Mouse (Mus musculus): ENCODE results near the gene Phf12. TPM values are rescaled to one million over a fixed set of nuclear protein-coding genes. Genes with fewer than 3 reads are reported as not detected.

Phf12 gene
- polyA plus RNA-seq, 1 experiment from 2014 or later, result 19.0 TPM

GRCm38 (mm10) chr11:78053078-78053477, 70.5 kb downstream of the Phf12 start:
- H3K9ac ChIP-seq (replicated peaks; ENCODE audit: low read depth, low read length), result no peak overlapping the region
- 93% methylated on average over 8 of the region's 8 CpGs for WGBS

GRCm38 (mm10) chr11:78056946-78057345, 74.4 kb downstream of the Phf12 start:
- 92% methylated on average over 8 of the region's 8 CpGs for WGBS
- Histone ChIP-seq H3K4me3 (ENCODE audit: low read depth, low read length) (no peak overlapping the region), H3K9ac (replicated peaks; ENCODE audit: low read depth, low read length) (no peak overlapping the region), H3K36me3 (ENCODE audit: control insufficient read depth, insufficient read depth, low read length) (peaks cover 42% of the 10 kb centered on the region), H3K27me3 (ENCODE audit: control insufficient read depth, insufficient read depth, low read length) (no peaks in the 10 kb centered on the region), H3K27ac (ENCODE audit: low read depth, low read length) (no peak overlapping the region), H3K4me2 (ENCODE audit: low read depth, low read length) (no peak overlapping the region), H3K9me3 (ENCODE audit: control insufficient read depth, low read length) (no peaks in the 10 kb centered on the region), H3K4me1 (ENCODE audit: control insufficient read depth, insufficient read depth, low read length) (no peaks in the 10 kb centered on the region)
- no peak for ATAC-seq (ENCODE audit: low read depth)

More at GRCm38 (mm10) chr11:78053078-78053477, 70.5 kb downstream of the Phf12 start:
- Histone ChIP-seq H3K9me3 (ENCODE audit: control insufficient read depth, low read length) (no peaks in the 10 kb centered on the region), H3K27me3 (ENCODE audit: control insufficient read depth, insufficient read depth, low read length) (no peaks in the 10 kb centered on the region), H3K36me3 (ENCODE audit: control insufficient read depth, insufficient read depth, low read length) (peaks cover 38% of the 10 kb centered on the region), H3K4me1 (ENCODE audit: control insufficient read depth, insufficient read depth, low read length) (no peaks in the 10 kb centered on the region), H3K27ac (ENCODE audit: low read depth, low read length) (no peak overlapping the region), H3K4me2 (ENCODE audit: low read depth, low read length) (no peak overlapping the region), H3K4me3 (ENCODE audit: low read depth, low read length) (no peak overlapping the region)
- no peak for ATAC-seq (ENCODE audit: low read depth)

GRCm38 (mm10) chr11:78059833-78060757, 77.5 kb downstream of the Phf12 start:
- Histone ChIP-seq H3K4me3 (ENCODE audit: low read depth, low read length) (no peak overlapping the region), H3K27me3 (ENCODE audit: control insufficient read depth, insufficient read depth, low read length) (no peaks in the 10 kb centered on the region), H3K4me1 (ENCODE audit: control insufficient read depth, insufficient read depth, low read length) (no peaks in the 10 kb centered on the region), H3K9me3 (ENCODE audit: control insufficient read depth, low read length) (no peaks in the 10 kb centered on the region), H3K4me2 (ENCODE audit: low read depth, low read length) (no peak overlapping the region), H3K9ac (replicated peaks; ENCODE audit: low read depth, low read length) (no peak overlapping the region), H3K36me3 (ENCODE audit: control insufficient read depth, insufficient read depth, low read length) (peaks cover 29% of the 10 kb centered on the region), H3K27ac (ENCODE audit: low read depth, low read length) (no peak overlapping the region)
- 60% methylated on average over 9 of the region's 9 CpGs for WGBS
- peak; percentile 77; the same call in 1 of the 2 replicates for ATAC-seq (ENCODE audit: low read depth)

- Histone ChIP-seq H3K27me3 (ENCODE audit: control insufficient read depth, insufficient read depth, low read length) (no peaks in the 10 kb centered on the region), H3K27ac (ENCODE audit: low read depth, low read length) (no peak overlapping the region), H3K9me3 (ENCODE audit: control insufficient read depth, low read length) (no peaks in the 10 kb centered on the region), H3K4me1 (ENCODE audit: control insufficient read depth, insufficient read depth, low read length) (no peaks in the 10 kb centered on the region), H3K9ac (replicated peaks; ENCODE audit: low read depth, low read length) (no peak overlapping the region), H3K36me3 (ENCODE audit: control insufficient read depth, insufficient read depth, low read length) (peaks cover 15% of the 10 kb centered on the region; the same call in 1 of the 2 replicates), H3K4me2 (ENCODE audit: low read depth, low read length) (no peak overlapping the region), H3K4me3 (ENCODE audit: low read depth, low read length) (no peak overlapping the region)
- 88% methylated on average over 1 of the region's 1 CpGs for WGBS
- no peak for ATAC-seq (ENCODE audit: low read depth)
These were observed 80.0 kb downstream of the Phf12 start for GRCm38 (mm10) chr11:78062563-78062962.

- no peak overlapping the region for H3K9ac ChIP-seq (replicated peaks; ENCODE audit: low read depth, low read length)
- no peaks in the 10 kb centered on the region for H3K4me1 ChIP-seq (ENCODE audit: control insufficient read depth, insufficient read depth, low read length)
- H3K36me3 ChIP-seq (ENCODE audit: control insufficient read depth, insufficient read depth, low read length), result no peaks in the 10 kb centered on the region
- no peak overlapping the region for H3K4me3 ChIP-seq (ENCODE audit: low read depth, low read length)
- no peak overlapping the region for H3K27ac ChIP-seq (ENCODE audit: low read depth, low read length)
- no peaks in the 10 kb centered on the region for H3K27me3 ChIP-seq (ENCODE audit: control insufficient read depth, insufficient read depth, low read length)
- no peak overlapping the region for H3K4me2 ChIP-seq (ENCODE audit: low read depth, low read length)
- WGBS, result 56% methylated on average over 2 of the region's 2 CpGs
- ATAC-seq (ENCODE audit: low read depth), result no peak
- H3K9me3 ChIP-seq (ENCODE audit: control insufficient read depth, low read length), result no peaks in the 10 kb centered on the region
These were observed 83.4 kb downstream of the Phf12 start for GRCm38 (mm10) chr11:78065906-78066305.

GRCm38 (mm10) chr11:78066641-78067040, 84.1 kb downstream of the Phf12 start:
- ATAC-seq (ENCODE audit: low read depth), result no peak
- Histone ChIP-seq H3K36me3 (ENCODE audit: control insufficient read depth, insufficient read depth, low read length) (no peaks in the 10 kb centered on the region), H3K9ac (replicated peaks; ENCODE audit: low read depth, low read length) (no peak overlapping the region), H3K9me3 (ENCODE audit: control insufficient read depth, low read length) (no peaks in the 10 kb centered on the region), H3K27ac (ENCODE audit: low read depth, low read length) (no peak overlapping the region), H3K4me3 (ENCODE audit: low read depth, low read length) (no peak overlapping the region), H3K27me3 (ENCODE audit: control insufficient read depth, insufficient read depth, low read length) (no peaks in the 10 kb centered on the region), H3K4me1 (ENCODE audit: control insufficient read depth, insufficient read depth, low read length) (no peaks in the 10 kb centered on the region), H3K4me2 (ENCODE audit: low read depth, low read length) (no peak overlapping the region)
- WGBS, result 60% methylated on average over 2 of the region's 2 CpGs

GRCm38 (mm10) chr11:78067566-78067965, 85.0 kb downstream of the Phf12 start:
- Histone ChIP-seq H3K4me3 (ENCODE audit: low read depth, low read length) (no peak overlapping the region), H3K27ac (ENCODE audit: low read depth, low read length) (no peak overlapping the region), H3K4me2 (ENCODE audit: low read depth, low read length) (no peak overlapping the region), H3K9ac (replicated peaks; ENCODE audit: low read depth, low read length) (no peak overlapping the region), H3K9me3 (ENCODE audit: control insufficient read depth, low read length) (no peaks in the 10 kb centered on the region), H3K27me3 (ENCODE audit: control insufficient read depth, insufficient read depth, low read length) (no peaks in the 10 kb centered on the region), H3K36me3 (ENCODE audit: control insufficient read depth, insufficient read depth, low read length) (peaks cover 7% of the 10 kb centered on the region; the same call in 1 of the 2 replicates), H3K4me1 (ENCODE audit: control insufficient read depth, insufficient read depth, low read length) (no peaks in the 10 kb centered on the region)
- ATAC-seq (ENCODE audit: low read depth), result no peak
- WGBS, result 73% methylated on average over 5 of the region's 5 CpGs

- H3K4me2 ChIP-seq (ENCODE audit: low read depth, low read length), result no peak overlapping the region
- peaks cover 22% of the 10 kb centered on the region for H3K36me3 ChIP-seq (ENCODE audit: control insufficient read depth, insufficient read depth, low read length)
- H3K27me3 ChIP-seq (ENCODE audit: control insufficient read depth, insufficient read depth, low read length), result no peaks in the 10 kb centered on the region
- ATAC-seq (ENCODE audit: low read depth), result no peak
- no peak overlapping the region for H3K27ac ChIP-seq (ENCODE audit: low read depth, low read length)
- H3K4me3 ChIP-seq (ENCODE audit: low read depth, low read length), result no peak overlapping the region
- H3K4me1 ChIP-seq (ENCODE audit: control insufficient read depth, insufficient read depth, low read length), result no peaks in the 10 kb centered on the region
- H3K9me3 ChIP-seq (ENCODE audit: control insufficient read depth, low read length), result no peaks in the 10 kb centered on the region
- no peak overlapping the region for H3K9ac ChIP-seq (replicated peaks; ENCODE audit: low read depth, low read length)
- WGBS, result 83% methylated on average over 5 of the region's 5 CpGs
These were observed 86.6 kb downstream of the Phf12 start for GRCm38 (mm10) chr11:78069130-78069529.

- Histone ChIP-seq H3K9ac (replicated peaks; ENCODE audit: low read depth, low read length) (no peak overlapping the region), H3K27ac (ENCODE audit: low read depth, low read length) (no peak overlapping the region), H3K4me2 (ENCODE audit: low read depth, low read length) (no peak overlapping the region), H3K4me1 (ENCODE audit: control insufficient read depth, insufficient read depth, low read length) (no peaks in the 10 kb centered on the region), H3K27me3 (ENCODE audit: control insufficient read depth, insufficient read depth, low read length) (no peaks in the 10 kb centered on the region), H3K36me3 (ENCODE audit: control insufficient read depth, insufficient read depth, low read length) (peaks cover 28% of the 10 kb centered on the region), H3K9me3 (ENCODE audit: control insufficient read depth, low read length) (no peaks in the 10 kb centered on the region), H3K4me3 (ENCODE audit: low read depth, low read length) (no peak overlapping the region)
- 85% methylated on average over 6 of the region's 6 CpGs for WGBS
- no peak for ATAC-seq (ENCODE audit: low read depth)
These were observed 87.1 kb downstream of the Phf12 start for GRCm38 (mm10) chr11:78069646-78070045.

Data from neural tube, embryonic 14.5 days (tissue).